Mouse (Mus musculus) urinary bladder, postnatal 0 days (tissue): ENCODE measurements around the gene Lyrm9. TPM values are rescaled to one million over a fixed set of nuclear protein-coding genes. Genes with fewer than 3 reads are reported as not detected.

Source experiments
- polyA plus RNA-seq: library from polyadenylated mRNA; unstranded; fragments of >200 nt; fragmentation: Nextera tagmentation; extraction: Ambion mirVana; gene quantifications from 2 replicates; pipeline ENCODE4 v1.2.1, GENCODE M21; 2015

Lyrm9 gene
- polyA plus RNA-seq: 12.9 and 14.2 TPM in 2 replicates

DNA sequence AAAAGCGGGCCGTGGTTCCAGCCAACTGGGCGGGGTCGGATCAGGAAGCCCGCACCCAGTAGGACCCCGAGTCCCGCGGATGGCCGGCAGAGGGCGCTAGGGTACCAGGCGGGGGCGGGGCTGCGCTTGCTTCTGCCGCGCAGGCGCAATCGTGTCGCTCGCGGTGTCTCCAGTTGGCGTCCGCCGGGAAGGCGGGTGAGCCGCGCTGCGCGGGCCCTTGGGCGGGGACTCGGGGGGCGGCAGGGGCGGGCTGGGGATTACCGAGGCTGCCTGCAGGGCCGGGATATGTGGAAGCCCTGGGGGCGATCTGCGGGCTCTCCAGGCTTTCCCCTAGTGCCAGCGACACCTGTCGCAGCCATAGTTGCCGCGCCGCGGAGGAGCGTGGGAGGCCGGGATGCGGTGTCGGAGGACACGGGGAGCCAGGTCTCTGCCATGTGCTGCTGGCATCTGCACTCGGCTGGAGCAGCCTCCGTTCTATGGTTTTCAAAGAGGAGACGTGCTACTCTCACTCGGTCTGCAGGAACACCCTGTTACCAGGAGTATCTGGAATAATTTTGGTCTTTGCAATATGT lies at the start of gene Lyrm9:
Gene Lyrm9 (plus strand): TSS at position 143 of the 572 bp plus-strand sequence.

Other genes with a start within 250 kb of the Lyrm9 start
- gene Nlk, start 129.2 kb upstream of the Lyrm9 start, polyA plus RNA-seq: 10.1 and 10.2 TPM in 2 replicates
- 27.8 and 29.8 TPM in 2 replicates for gene Ccnq, start 74.9 kb upstream of the Lyrm9 start, polyA plus RNA-seq
- gene Nos2, start 94.2 kb downstream of the Lyrm9 start, polyA plus RNA-seq: 0.56 and 0.67 TPM in 2 replicates
- 80.1 and 86.3 TPM in 2 replicates for gene Lgals9, start 158.4 kb downstream of the Lyrm9 start, polyA plus RNA-seq